Mouse (Mus musculus): ENCODE results near the gene Rhof. TPM values are rescaled to one million over a fixed set of nuclear protein-coding genes. Genes with fewer than 3 reads are reported as not detected.
A peak's percentile ranks its signal among the peaks of the same experiment; 100 is the strongest.

The Rhof gene
- total RNA-seq, 1 experiment from 2014 or later = 3.4 TPM

- peak; percentile 57 for ATAC-seq (replicated peaks; ENCODE audit: low read depth, poor library complexity, severe bottlenecking)
Measured at GRCm38 (mm10) chr5:123149451-123150400, 17.2 kb upstream of the Rhof start.

- no peak for ATAC-seq (replicated peaks; ENCODE audit: low read depth, poor library complexity, severe bottlenecking)
Measured at GRCm38 (mm10) chr5:123148073-123148722, 15.7 kb upstream of the Rhof start.

- ATAC-seq (replicated peaks; ENCODE audit: low read depth, poor library complexity, severe bottlenecking) = no peak
Measured at GRCm38 (mm10) chr5:123147569-123147968, 15.1 kb upstream of the Rhof start.

- ATAC-seq (replicated peaks; ENCODE audit: low read depth, poor library complexity, severe bottlenecking) = no peak
Measured at GRCm38 (mm10) chr5:123146357-123146756, 13.9 kb upstream of the Rhof start.

GRCm38 (mm10) chr5:123144746-123145590, 12.5 kb upstream of the Rhof start:
- no peak for ATAC-seq (replicated peaks; ENCODE audit: low read depth, poor library complexity, severe bottlenecking)

GRCm38 (mm10) chr5:123143971-123144745, 11.7 kb upstream of the Rhof start:
- ATAC-seq (replicated peaks; ENCODE audit: low read depth, poor library complexity, severe bottlenecking) = no peak

GRCm38 (mm10) chr5:123143251-123143970, 10.9 kb upstream of the Rhof start:
- no peak for ATAC-seq (replicated peaks; ENCODE audit: low read depth, poor library complexity, severe bottlenecking)

- ATAC-seq (replicated peaks; ENCODE audit: low read depth, poor library complexity, severe bottlenecking) = no peak
Measured at GRCm38 (mm10) chr5:123142161-123143157, 10.0 kb upstream of the Rhof start, which contains the start of gene Setd1b. Setd1b (plus strand) TSS chr5:123142193.

GRCm38 (mm10) chr5:123141555-123142160, 9.2 kb upstream of the Rhof start:
- peak; percentile 15 for ATAC-seq (replicated peaks; ENCODE audit: low read depth, poor library complexity, severe bottlenecking)

- peak; percentile 51 for ATAC-seq (replicated peaks; ENCODE audit: low read depth, poor library complexity, severe bottlenecking)
Measured at GRCm38 (mm10) chr5:123140694-123141554, 8.4 kb upstream of the Rhof start.

- ATAC-seq (replicated peaks; ENCODE audit: low read depth, poor library complexity, severe bottlenecking) = no peak
Measured at GRCm38 (mm10) chr5:123139722-123140627, 7.5 kb upstream of the Rhof start.

GRCm38 (mm10) chr5:123138953-123139721, 6.6 kb upstream of the Rhof start:
- ATAC-seq (replicated peaks; ENCODE audit: low read depth, poor library complexity, severe bottlenecking) = no peak

- no peak for ATAC-seq (replicated peaks; ENCODE audit: low read depth, poor library complexity, severe bottlenecking)
Measured at GRCm38 (mm10) chr5:123138230-123138911, 5.9 kb upstream of the Rhof start.

GRCm38 (mm10) chr5:123137910-123138229, 5.4 kb upstream of the Rhof start:
- no peak for ATAC-seq (replicated peaks; ENCODE audit: low read depth, poor library complexity, severe bottlenecking)

All from common myeloid progenitor, adult 5-6 weeks (primary cell).